In genomic region chr2:77804781-77805180, GRCm38 (mm10) we compare ENCODE assay signal across 24 mouse cellular contexts. TPM values are rescaled to one million over a fixed set of nuclear protein-coding genes. Genes with fewer than 3 reads are reported as not detected.
A peak's percentile ranks its signal among the peaks of the same experiment; 100 is the strongest.
DNase-seq lines count a peak whose midpoint lies in the region; ATAC-seq lines count a peak whose summit lies in the region.
"Had no signal": no experiment of that assay in that cellular context is flagged by ENCODE, and none has a peak within 500 bp of the region (broad histone marks: within the 10 kb centered on the region; RNA-seq: fewer than 3 reads in every experiment).

No protein-coding gene starts in this region.

- no peak overlapping the region for H3K4me2 ChIP-seq in kidney, embryonic 14.5 days (replicated peaks; ENCODE audit: low read depth, low read length)
- H3K4me2 ChIP-seq: embryonic facial prominence, embryonic 13.5 days; limb, embryonic 15.5 days; midbrain, embryonic 15.5 days; neural tube, embryonic 15.5 days; stomach, embryonic 15.5 days had no signal

- DNase-seq in cerebellum, adult 11 months = peak; percentile 55
- no peak for DNase-seq in cerebellum, adult 8-10 months
- DNase-seq in brain, embryonic 18.5 days (ENCODE audit: low read depth, low spot score) = peak; percentile 28
- DNase-seq in cerebellum, postnatal 14 days = peak; percentile 82 to 83
- DNase-seq in layer of hippocampus, adult 9-10 months (ENCODE audit: low spot score) = peak; percentile 41
- no peak for DNase-seq in liver
- no peak for DNase-seq in spleen, postnatal 4 days (ENCODE audit: low spot score in 2 of 2)
- DNase-seq: adrenal gland, postnatal 14 days; gastrocnemius, postnatal 10 days; heart, adult 2 months; heart, postnatal 4 days; kidney, adult 11 months; right cerebral cortex, postnatal 14 days; thymus, adult 18-20 months had no signal

- 87% methylated on average over 7 of the region's 7 CpGs for WGBS in kidney, embryonic 14.5 days

- no peaks in the 10 kb centered on the region for H3K9me3 ChIP-seq in kidney, embryonic 14.5 days (ENCODE audit: control insufficient read depth, low read length)
- H3K9me3 ChIP-seq: embryonic facial prominence, embryonic 13.5 days; limb, embryonic 15.5 days; midbrain, embryonic 15.5 days; neural tube, embryonic 15.5 days; stomach, embryonic 15.5 days had no signal

- H3K27me3 ChIP-seq in kidney, embryonic 14.5 days (ENCODE audit: control insufficient read depth, insufficient read depth, low read length) = no peaks in the 10 kb centered on the region
- H3K27me3 ChIP-seq: CH12.LX; embryonic facial prominence, embryonic 13.5 days; limb, embryonic 15.5 days; midbrain, embryonic 15.5 days; neural tube, embryonic 15.5 days; stomach, embryonic 15.5 days had no signal

- no peaks in the 10 kb centered on the region for H3K36me3 ChIP-seq in kidney, embryonic 14.5 days (ENCODE audit: control insufficient read depth, insufficient read depth, low read length)
- H3K36me3 ChIP-seq: embryonic facial prominence, embryonic 13.5 days; limb, embryonic 15.5 days; midbrain, embryonic 15.5 days; neural tube, embryonic 15.5 days; stomach, embryonic 15.5 days had no signal

- no peaks in the 10 kb centered on the region for H3K4me1 ChIP-seq in kidney, embryonic 14.5 days (ENCODE audit: control insufficient read depth, insufficient read depth, low read length)
- H3K4me1 ChIP-seq: embryonic facial prominence, embryonic 13.5 days; limb, embryonic 15.5 days; midbrain, embryonic 15.5 days; neural tube, embryonic 15.5 days; stomach, embryonic 15.5 days had no signal

- no peak overlapping the region for H3K27ac ChIP-seq in kidney, embryonic 14.5 days (ENCODE audit: low read depth, low read length)
- H3K27ac ChIP-seq: embryonic facial prominence, embryonic 13.5 days; heart, adult 2 months; kidney, postnatal 0 days; limb, embryonic 15.5 days; midbrain, embryonic 15.5 days; neural tube, embryonic 15.5 days; stomach, embryonic 15.5 days had no signal

- no peak for ATAC-seq in kidney, embryonic 14.5 days (ENCODE audit: low FRiP score, low TSS enrichment)
- ATAC-seq: lung, postnatal 0 days; midbrain, embryonic 15.5 days had no signal

- H3K9ac ChIP-seq in kidney, embryonic 14.5 days (ENCODE audit: low read depth, low read length) = no peak overlapping the region
- H3K9ac ChIP-seq: embryonic facial prominence, embryonic 13.5 days; limb, embryonic 15.5 days; midbrain, embryonic 15.5 days; neural tube, embryonic 15.5 days; stomach, embryonic 15.5 days had no signal

- H3K4me3 ChIP-seq in kidney, embryonic 14.5 days (ENCODE audit: low read length) = no peak overlapping the region
- H3K4me3 ChIP-seq: embryonic facial prominence, embryonic 13.5 days; heart, adult 2 months; limb, embryonic 15.5 days; midbrain, embryonic 15.5 days; neural tube, embryonic 15.5 days; stomach, embryonic 15.5 days had no signal

RNA-seq across cellular contexts. Expression of gene Zfp385b, which starts 14.7 kb away (rescaled TPM):
- 4.5 and 7.1 TPM in 2 replicates for polyA plus RNA-seq in kidney, embryonic 14.5 days (2014; fragmentation: Nextera tagmentation; extraction: Ambion mirVana)
- polyA plus RNA-seq: spleen, adult 2 months had no signal

Comparison
In these comparisons a context has a peak if more than half of its experiments do, and no peak if none do; other contexts are left out.
1. DNase-seq: peak in cerebellum, adult 11 months (single experiment), brain, embryonic 18.5 days (single experiment), cerebellum, postnatal 14 days (2 of 2) and layer of hippocampus, adult 9-10 months (single experiment); none in cerebellum, adult 8-10 months (single experiment), liver (single experiment) and spleen, postnatal 4 days (0 of 2).